Mouse (Mus musculus) right cerebral cortex, postnatal 4 days (tissue): ENCODE data around the gene Apba3.
A peak's percentile ranks its signal among the peaks of the same experiment; 100 is the strongest.

Experiments used
- DNase-seq: peaks from one replicate; pipeline ENCODE4 v3.0.0-alpha.2; 2022

Apba3 gene

GRCm38 (mm10) chr10:81290698-81291460, 24.1 kb downstream of the Apba3 start:
- peak; percentile 44 for DNase-seq

- DNase-seq: no peak
Observed at GRCm38 (mm10) chr10:81291511-81292104, 24.8 kb downstream of the Apba3 start, which contains the start of gene Tjp3. Gene Tjp3, minus strand, starts transcription at chr10:81291581.

DNA sequence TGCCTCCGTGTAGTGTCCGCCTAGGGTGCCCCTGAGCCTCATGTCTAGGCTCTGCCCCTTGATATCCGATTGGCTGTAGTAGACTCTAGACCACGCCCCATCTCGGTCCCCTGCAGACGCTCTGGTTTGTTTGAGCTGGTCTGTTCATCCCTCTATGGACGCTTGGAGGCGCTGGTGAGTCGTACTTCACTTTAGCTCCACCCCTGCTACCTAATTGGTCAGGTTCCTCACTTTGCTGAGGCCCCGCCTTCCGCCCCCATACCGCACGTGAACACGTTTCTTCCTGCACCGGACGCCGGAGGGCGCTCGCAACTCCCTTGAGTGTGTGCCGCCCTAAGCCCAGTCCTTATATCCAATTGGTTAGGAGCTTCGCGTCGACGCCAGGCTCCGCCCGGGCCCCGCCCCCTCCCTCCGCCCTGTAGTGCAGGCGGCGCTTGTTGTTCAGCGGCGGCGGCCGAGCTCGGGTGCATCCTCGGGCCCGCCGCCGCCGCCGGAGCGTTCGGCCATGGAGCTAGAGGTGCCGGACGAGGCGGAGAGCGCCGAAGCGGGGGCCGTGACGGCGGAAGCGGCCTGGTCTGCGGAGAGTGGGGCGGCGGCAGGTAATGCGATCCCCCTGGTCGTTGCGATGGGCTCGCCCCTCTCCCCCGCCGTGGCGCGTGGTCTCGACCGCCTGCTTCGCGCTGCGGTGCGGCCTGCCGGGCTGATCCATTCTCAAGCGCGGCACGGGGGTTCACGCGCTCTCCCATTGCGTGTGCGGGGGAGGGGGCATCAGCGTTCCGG, 26.0 kb downstream of the Apba3 start, which contains the start of gene Pip5k1c:
Gene Pip5k1c (plus strand): TSS at position 410 of the 780 bp plus-strand sequence.
- DNase-seq: peak; percentile 99

GRCm38 (mm10) chr10:81293334-81294030, 26.7 kb downstream of the Apba3 start:
- no peak for DNase-seq

- DNase-seq: no peak
Observed at GRCm38 (mm10) chr10:81294442-81294841, 27.7 kb downstream of the Apba3 start.

DNA sequence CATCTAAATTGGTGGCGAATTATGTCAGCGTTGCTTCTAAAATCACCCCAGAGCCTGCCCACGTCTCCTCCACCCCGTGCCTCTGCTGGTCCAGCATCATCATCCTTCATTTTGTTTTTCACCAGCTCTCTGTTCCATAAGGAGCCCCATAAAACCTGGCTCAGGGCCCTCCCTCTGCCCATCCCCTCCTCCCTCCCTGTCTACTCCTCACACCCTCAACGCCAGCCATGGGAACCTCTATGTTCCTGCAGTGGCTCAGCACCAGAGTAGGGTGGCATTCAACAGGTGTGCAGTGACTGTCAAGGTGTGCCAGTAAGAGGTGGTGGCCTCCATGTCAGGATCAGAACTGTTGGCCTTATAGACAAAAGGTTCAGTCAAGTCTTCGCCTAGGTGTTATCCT, 28.4 kb downstream of the Apba3 start:
- no peak for DNase-seq

GRCm38 (mm10) chr10:81297246-81297645, 30.5 kb downstream of the Apba3 start:
- DNase-seq: no peak

- no peak for DNase-seq
Observed at GRCm38 (mm10) chr10:81297845-81298244, 31.1 kb downstream of the Apba3 start.

DNA sequence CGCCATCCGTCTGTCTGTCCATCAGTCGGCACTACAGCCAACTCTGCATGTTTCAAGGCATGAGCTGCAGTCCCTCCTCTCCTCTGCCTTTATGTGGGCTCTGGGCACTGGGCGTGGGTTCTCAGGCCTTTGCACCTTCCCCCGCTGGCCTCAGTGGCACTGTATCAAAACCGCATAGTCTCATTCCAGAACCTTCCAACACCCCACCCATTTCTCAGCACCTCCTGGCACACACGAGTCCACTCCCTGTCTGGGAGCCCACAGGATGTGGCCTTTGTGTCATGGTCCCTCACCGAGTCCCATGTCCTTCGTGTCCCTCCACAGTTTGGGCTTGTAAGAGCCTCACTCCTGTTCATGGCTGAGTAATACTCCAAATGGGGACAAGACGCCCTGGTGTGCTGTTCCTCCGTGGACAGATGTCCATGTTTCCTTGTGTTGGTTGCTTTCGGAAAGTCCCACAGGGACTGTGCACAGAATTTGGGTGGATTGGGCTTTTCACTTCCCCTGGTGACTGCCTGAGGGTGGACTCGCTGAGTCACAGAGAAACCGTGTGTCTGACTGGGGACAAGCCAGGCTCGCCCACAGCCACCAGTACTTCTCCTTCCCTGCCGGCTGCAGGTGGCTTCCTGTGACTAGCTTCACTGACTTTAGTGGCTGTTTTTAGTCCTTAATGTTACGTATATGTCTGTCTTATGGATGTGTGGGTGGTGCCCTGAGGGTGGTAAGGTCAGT, 31.8 kb downstream of the Apba3 start:
- no peak for DNase-seq

DNA sequence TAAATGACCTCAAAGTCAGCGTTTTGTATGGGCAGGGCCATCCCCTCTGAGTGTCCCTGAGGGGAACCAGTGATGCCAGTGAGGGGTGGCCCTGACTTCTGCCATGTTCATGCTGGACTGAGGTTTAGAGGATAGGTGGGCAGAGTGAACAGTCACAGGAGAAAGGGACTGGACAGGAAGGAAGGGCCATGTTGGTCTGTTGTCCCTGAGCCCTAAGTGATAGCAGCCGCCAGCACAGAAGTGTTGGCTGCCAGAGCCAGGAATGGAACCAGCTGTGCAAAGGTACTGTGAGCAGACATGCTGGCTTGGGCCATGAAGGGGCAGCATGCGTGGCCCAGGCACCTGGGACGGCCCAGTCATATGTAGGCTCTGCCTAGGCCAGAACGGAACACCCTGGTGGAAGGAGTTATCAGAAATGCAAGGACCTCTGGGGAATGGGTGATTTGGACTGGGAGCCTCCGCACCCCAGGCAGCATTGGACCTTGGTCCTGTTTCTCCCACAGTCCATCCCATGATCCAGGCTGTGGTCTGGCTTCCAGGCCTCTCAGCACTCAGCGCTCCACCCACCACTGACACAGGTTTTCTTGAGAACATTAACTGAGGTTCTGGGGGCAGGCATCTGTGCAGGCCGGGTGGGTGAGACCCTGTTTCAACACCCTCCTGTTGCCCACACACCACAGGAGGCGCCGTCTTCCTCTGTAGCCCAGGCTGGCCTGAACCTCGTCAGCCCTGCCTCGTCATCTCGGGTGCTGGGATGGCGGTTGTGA, 33.0 kb downstream of the Apba3 start:
- no peak for DNase-seq

DNA sequence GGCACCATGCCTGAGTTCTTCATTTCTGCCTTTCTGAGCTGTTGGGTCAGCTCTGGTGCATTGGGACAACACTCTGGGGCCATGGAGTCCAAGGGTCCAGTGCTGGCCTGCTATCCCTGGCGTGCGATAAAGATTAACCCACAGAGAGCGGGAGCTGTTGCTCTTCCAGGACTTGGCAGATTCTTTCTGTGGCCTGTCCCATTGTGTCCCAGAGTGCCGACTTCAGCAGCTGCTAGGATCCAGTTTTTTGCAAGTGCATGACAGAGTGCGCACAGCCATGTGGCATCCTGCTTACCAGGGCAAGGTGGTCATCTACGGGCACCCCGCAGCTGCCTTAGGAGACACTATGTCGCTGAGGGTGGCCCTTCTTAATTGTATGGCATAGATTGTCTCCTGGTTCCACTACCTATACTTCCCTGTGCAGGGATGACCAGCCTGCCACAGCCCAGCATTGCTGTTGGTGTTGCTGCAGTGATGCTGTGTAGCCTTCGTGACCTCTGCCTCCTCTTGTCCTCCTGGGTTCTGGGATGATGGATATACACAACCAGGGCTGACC, 33.7 kb downstream of the Apba3 start:
- DNase-seq: no peak

DNA sequence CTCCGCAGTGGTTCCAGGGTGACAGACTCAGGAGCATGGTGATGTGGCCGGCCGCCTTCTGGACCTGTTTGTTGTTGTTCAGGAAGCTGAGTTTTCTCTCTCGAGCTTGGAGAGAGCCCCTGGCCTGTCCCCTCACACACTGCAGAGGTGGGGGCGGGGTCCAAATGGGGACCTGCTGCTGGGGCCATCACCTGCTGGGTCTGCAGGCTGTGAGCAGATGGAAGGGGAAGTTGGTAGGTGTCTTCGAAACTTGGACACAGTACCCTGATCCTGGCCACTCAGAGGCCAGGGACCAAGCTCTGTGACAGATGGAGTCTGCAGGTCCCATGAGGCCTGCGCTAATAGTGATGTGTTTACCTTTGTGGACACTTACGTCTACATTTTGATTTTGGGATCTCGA, 34.6 kb downstream of the Apba3 start:
- no peak for DNase-seq

DNA sequence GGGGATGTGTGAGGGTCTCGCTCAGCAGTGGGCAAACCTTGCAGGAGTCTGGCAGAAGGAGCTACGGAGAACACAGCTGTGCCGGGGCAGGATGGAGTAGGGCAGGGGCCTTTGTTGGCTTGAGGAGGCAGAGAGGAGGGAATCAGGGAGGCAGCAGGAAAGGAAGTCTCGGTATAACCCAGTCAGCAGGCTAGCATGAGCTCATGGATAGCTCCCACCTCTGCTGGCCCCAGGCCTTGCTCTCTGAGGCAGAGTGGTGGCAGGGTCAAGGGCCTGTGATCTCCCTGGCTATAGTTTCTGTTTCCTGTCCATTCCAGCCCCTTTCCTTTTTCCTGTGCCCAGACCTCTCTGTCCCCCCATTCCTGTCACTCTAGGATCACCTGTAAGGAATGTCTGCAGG, 35.5 kb downstream of the Apba3 start:
- DNase-seq: no peak

DNA sequence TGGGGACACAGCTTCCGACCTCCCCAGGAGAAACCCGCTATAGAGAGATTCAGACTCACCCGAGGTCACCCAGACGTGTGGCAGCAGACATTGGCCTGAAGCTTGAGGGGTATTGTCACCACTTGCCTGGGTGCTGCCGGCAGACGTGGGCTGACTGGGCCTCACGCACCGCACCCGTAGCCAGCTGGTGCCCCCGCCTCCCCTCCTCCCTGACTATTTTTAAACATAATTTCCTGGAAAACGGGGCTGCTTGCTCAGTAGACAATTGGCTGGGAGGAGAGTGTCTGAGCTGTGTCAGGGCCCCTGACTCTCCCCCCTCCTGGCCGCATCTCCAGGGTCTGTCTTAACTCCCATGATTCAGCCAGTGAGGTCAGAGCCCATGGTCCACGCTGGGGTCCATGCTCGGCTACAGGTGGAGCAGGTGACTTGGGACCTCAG, 36.0 kb downstream of the Apba3 start:
- DNase-seq: no peak

DNA sequence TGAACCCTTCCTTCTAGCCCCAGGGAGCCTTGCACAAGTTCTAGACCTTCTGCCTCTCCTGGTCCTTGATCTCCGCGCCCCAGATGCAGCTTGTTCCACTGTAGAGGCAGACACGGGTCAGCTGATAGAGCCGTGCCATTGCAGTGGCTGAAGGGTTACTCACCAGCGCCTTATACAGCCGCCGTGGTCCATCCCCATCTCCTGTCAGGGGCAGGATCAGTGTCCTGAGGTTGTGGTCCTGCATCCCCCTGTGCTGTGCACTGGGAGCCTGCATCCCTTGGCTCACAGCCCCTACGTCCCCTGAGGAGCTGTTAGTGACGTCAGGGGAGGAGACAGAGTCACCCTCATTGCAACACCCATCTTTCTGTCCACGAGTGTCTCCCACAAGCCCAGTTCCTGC, 36.5 kb downstream of the Apba3 start:
- DNase-seq: no peak

GRCm38 (mm10) chr10:81303761-81304160, 37.0 kb downstream of the Apba3 start:
- no peak for DNase-seq

DNA sequence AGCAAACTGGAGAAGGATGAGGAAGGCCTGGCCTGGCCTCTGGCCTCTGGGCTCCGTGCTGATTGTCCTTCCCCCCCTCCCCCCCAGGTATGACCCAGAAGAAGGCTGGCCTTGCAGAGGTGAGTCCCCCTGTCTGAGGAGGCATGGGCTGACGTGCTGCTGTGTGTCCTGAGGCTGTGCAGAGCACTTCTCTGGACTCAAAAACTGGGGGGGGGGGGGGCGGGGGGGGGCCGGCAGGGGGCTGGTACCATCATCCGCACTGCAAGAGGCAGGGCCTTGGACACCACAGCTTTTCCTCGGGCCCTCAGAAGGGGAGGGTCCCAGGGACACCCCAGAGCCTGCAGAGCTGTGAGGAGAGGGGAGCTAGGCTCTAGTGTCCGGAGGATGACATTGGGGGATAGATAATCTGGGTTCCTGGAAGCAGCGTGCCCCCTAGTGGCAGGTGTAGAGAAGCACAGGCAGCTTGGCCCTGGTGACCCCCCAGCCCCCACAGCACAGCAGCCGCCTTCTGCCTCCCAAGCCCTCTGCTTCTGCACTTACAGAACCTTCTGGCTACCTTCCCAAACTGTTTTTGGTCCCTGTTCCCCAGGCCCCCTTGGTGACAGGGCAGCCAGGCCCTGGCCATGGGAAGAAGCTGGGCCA, 38.0 kb downstream of the Apba3 start:
- DNase-seq: peak; percentile 44

DNA sequence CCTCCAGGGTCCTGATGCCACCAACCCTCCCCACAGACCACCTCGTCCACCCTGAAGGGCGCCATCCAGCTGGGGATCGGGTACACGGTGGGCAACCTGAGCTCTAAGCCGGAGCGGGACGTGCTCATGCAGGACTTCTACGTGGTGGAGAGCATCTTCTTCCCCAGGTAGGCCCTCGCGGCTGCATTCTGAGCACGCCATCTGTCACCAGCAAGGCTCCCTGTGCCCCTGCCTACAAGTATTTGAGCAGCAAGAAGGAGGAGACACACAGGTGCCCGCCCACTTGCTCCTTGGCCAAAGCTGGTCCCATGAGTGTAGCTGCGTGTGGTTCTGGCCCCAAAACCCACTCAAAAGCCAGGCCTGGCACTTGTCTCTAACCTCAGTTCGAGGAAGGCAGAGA, 38.9 kb downstream of the Apba3 start:
- DNase-seq: no peak

- DNase-seq: no peak
Observed at GRCm38 (mm10) chr10:81306173-81306668, 39.5 kb downstream of the Apba3 start.
